Mouse (Mus musculus) layer of hippocampus, postnatal 25 days (tissue): ENCODE data around the gene Cacna2d1. TPM values are rescaled to one million over a fixed set of nuclear protein-coding genes. Genes with fewer than 3 reads are reported as not detected.
A peak's percentile ranks its signal among the peaks of the same experiment; 100 is the strongest.

ENCODE experiments used
- DNase-seq, 2 experiments: peaks; one replicate each; pipeline ENCODE4 v3.0.0; 2022; ENCODE audit warnings: mixed read lengths in 2 of 2, low spot score in 1 of 2; ENCODE audit errors: extremely low spot score in 1 of 2
- total RNA-seq, 2 experiments: library from RNA; stranded (reverse); gene quantifications; 2 replicates each; pipeline ENCODE4 v1.2.3; 2021

Gene Cacna2d1
- total RNA-seq, result 100 to 1,000 TPM; 137 to 156 TPM

DNA sequence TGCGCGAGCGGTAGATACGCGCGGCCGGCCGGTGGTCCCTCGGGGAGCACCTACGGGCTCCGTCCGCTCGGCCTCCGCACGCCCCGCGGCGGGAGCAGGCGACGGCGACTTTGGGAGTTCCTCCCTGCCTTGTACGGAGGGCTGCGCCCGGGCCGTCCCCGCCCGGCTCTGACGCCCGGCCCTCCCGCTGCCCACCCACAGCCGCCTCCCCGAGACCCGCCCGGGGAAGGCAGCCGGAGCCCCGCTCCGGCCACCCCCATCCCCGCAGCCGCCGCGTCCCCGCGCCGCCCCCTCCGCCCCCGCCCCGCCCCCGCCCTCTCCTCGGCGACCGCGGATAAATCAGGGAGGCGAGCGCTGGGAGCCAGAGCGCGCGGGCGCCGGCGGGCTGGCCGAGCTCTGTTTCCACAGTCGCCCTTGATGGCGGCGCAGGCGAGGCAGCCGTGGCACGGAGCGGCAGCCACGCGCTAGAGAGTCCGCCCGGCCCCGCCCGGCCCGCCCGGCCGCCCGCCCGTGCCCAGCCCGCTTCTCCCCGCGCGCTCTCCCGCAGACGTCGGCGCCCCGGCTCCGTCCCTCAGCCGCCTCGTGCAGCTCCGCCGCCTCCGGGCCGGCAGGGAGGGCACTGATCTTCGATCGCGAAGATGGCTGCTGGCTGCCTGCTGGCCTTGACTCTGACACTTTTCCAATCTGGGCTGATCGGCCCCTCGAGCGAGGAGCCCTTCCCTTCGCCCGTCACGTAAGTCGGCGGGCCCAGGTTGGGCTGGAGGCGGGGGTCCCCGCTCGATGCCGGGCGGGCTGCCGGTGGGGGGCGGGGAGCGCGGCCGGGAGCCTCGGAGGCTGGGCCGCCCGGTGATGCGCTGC, at the start of gene Cacna2d1:
Cacna2d1 (plus strand) TSS at position 316 of the 858 bp plus-strand sequence.
- peak; percentile 34 to 67 for DNase-seq

DNA sequence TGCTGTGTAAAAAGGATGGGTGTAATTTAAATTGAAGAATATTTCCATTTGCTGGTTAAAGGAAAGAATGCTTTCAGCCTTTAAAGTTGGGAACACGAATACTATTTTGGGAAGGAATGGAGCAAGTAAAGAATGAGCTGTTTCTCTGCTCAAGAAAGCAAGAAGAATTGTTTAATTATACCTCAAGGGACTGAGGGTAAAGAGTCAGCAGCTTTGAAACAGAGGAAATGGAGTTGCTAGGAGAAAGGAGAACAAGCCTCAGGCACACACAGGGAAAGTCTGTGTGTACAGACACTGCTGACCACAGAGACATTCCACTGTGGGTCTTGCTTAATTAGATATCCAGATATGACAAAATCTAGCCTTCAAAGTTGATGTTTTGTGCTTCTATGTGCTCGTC, 39.4 kb upstream of the Cacna2d1 start:
- DNase-seq, result no peak

DNA sequence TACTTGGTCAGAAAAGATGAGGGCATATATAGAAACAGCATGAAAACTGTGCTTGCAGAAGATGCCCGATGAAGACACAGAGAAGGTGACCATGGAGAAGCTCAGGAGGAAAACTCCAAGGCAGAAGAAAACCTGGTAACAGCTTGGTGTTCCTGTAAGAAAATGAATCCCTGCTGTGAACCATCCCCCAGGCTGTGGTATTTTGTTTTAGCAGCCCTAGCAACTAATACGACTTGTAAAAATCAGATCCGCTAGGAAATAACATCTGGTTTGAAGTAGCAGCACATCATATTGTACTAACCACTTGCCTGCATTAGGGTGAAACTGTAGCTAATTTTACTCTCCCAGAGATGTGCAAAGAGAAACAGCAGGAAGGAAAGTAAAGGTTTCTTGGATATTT, 37.8 kb upstream of the Cacna2d1 start:
- DNase-seq, result no peak

DNA sequence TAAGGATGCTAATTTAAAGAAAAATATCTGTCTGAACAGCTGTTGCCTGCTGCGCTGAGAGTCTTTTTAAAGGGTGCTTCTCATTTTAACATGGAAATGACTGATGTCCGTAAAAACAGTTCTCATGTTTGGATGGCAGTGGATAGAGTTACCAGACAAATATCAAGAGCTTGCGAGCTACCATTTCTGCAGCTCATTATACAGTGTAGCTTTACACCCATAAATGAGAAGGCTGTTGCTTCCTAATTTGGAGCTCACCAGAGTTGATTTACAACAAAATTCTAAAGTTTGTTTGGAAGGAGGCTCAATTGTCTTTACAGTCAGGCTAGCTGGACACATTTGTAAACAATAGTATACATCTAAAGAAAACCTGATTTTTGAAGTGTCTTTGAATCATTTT, 28.0 kb upstream of the Cacna2d1 start:
- DNase-seq, result no peak

DNA sequence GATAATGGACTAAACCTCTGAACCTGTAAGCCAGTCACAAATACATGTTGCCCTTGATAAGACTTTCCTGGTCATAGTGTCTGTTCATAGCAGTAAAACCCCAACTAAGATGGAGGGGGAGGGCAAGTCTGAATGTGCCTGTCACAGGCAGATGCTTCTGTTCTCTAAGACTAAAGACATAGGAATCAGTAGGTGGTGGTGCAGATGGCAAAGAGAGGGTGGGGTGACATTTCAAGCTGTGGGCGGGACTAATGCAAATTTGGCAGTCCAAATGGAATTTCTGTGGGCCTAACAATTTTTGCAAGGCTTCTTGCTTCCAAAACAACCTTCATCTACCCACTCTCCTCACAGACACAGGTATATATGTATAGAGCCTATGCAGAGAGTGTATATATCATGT, 19.6 kb upstream of the Cacna2d1 start:
- no peak for DNase-seq

DNA sequence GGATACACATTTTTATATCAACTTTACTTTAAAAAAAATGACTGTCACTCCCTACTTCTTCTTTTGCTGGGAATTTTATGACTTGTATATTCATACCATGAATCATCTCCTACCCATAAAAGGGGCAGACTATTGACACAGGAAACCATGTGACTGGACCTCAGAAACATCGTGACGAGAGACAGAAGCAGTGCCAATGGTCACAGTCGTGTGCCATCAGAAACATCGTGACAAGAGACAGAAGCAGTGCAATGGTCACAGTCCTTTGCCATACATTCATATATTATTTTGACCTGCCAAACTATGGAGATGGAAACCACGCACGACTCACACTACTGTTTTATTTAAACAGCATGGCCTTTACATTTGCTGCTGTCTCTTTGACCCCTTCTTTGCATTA, 6.0 kb upstream of the Cacna2d1 start:
- DNase-seq, result no peak

DNA sequence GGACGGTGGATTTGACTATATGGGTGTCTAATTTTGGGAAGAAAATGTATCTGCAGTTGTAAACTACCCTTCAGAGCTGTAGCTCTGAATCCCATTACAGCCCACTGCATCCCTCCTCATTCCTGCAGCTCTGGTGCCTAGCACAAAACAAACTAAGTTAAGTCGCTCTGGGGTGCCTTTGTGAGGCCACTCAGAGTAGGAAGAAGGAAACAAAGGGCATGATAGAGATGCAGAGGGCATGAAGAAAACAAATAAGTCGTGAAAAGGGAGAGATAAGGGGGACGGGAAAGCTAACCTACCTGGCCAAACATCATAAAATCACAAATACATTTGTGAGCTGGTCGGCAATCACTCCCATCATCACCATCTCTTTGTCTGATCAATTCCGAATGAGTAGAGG, 1.5 kb upstream of the Cacna2d1 start:
- no peak for DNase-seq

DNA sequence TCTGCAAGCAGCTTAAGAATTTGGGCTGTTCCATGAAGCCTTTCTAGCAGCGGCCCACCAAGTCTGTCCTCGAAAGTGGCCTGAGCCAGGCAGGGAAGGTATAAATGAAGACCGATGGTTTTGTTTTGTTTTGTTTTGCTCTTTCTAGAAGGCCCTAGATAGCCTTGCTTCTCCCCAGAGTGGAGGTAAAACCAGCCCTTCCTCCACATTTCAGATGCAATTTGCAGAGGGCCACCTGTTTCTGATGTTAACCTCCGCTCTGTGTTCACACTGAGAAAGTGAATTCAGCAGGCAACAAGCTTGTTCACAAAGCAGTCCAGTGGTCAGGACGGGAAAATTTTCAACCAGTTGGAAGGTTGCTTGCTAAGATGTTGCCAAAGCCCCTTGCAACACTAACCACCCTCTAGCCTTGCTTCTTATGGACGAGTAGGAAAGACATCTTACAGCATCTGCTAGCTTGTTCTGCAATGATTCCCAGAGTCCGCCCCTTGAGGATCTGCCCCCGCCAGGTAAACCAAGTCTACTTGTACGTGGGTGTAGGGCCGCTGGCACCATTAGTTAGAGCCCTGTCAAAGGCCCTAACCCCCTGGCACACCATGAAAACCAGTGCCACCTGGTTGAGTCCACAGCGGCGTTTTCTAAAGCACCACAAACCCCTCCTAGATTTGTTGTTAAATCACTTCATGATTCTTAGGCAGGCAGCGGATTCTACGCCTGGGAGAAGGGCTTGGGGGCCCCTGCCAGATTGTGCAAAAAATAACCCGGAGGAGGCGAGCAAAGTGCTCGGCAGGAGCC, 713 bp upstream of the Cacna2d1 start:
- DNase-seq, result peak; percentile 30 to 60

DNA sequence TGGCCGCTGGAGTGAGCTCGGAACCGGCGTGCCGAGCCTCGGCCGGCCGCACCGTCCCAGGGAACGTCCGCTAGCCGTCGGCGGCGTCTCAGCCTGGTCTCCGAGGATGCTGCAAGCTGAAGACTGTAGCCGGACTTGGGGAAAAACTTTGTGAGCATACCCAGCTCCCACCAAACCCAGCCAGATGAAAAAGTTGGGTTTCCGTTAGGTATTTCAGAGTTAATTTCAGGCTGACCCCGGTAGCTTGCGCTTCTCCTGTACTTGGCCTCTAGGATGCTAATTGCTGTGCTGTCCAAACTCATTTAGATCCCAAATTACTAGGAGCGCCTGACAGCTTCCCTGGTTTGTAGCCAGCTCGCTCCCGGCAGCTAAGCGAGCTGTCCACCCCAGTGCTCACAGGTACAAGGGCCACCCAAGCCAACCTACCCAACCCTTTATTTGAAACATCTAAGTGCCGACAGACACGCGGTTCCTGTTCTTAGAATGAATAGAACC, 790 bp downstream of the Cacna2d1 start:
- peak in 1 of 2 experiments; percentile 29 for DNase-seq

DNA sequence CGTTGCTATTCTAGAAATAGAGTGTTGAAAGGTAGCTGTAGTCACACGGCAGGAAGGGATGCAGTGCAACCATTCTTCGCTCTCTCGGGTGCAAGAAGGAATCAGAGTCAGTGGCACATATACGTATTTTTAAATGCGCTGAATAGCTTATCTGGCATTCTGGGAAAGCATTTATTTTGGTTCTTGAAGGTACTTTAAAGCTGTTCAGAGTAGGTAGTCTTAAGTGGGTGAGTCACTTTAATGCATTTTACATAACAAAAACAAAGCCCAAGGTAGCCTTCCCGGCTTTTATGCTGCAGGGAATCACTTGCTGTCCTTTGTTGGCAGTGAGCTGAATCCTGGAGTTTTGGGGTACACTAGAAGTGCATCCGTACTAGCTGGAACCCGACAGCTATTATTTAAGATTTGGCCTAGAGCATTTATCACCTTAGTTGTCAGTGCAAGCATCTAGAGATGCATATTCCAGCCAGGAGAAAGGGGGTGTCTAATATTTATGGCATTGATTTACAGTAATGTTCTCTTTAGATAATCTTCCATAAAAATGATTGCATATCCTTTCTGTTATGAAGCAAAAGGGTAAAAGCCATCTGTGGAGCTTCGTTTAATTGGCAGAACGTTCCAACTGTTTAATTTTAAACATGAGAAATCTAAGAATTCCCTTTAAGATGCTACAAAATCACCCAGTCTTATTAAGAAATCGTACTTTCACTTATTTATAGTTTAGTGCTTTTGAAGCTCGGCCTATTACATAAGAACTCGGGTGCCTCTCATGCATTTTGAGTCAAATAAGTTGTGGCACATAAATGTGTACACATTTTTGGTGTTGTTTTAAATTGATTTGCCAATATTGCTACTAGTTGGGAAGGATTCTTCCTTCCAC, 1.6 kb downstream of the Cacna2d1 start:
- no peak for DNase-seq

DNA sequence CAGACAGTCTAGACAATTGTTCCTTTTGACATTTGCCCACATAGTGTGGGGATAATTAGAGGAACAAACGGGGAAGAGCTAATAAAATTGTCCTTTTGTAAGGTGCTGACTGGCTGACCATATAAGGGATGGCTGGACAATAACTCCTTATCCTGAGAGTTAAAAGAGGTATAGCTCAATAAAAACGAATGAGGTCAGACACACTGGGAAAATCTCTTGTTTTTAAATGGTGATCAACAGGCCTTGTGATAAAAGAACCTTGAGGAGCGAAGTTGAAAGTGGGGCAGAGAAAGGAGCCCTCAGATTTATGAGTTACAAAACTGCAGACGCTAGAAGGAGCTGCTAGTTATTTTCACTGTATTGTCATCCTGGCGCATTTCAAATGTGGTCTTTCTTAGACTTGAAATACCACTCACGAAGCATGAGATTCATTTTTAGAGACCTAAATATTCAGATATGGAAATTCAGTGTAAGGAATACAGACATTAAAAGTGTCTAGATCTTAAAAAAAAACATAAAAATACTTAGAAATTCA, 6.8 kb downstream of the Cacna2d1 start:
- no peak for DNase-seq

DNA sequence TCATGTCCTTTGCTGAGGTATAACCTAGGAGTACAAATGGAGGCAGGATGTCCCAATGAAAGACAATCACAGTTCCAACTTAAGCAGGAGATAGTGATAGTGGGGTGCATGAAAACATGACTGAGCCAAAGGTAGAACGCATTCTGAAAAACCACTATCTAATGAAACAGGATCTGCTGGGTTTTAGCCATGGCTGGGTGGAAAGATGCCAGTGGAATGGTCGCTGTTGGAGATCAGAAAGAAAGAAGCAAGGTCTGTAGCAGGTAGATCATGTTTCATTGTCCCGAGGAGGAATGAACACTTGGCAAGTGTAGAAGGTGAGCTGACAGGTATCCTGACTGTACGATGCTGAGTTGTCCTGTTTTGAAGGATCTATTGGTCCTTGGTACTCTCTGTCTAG, 7.6 kb downstream of the Cacna2d1 start:
- DNase-seq, result no peak

DNA sequence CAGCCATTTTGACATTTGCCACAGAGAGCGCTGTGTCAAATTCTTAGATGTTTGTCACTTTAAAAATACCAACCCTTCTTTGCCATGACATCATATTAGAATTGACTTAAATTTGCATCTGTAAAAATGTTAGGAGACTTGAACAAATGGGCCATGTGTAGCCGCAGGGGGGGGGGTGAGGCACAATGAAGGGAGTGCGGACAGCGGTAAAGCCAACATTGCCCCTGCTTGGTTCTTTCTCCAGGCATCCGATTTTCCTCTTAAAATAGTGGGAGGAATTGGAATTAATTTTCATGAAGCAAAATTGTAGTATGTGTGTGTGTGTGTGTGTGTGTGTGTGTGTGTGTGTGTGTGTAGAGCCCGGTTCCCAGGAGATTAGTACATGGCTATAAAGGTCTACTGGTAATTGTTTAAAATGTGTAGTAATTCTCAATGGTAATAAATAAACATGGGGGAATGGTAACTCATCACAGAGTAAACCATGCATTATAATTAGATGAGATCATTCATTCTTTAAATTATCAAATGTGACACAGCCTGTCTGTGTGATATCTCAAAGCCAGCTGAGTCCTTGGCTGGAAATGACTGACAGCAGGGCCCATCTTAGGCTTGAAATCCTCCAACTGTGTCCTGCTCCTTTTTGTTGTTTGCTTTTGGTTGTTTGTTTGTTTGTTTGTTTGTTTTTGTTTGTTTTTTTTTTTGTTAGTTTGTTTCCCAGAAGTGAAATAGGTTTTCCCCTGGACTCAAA, 14.0 kb downstream of the Cacna2d1 start:
- DNase-seq, result no peak

DNA sequence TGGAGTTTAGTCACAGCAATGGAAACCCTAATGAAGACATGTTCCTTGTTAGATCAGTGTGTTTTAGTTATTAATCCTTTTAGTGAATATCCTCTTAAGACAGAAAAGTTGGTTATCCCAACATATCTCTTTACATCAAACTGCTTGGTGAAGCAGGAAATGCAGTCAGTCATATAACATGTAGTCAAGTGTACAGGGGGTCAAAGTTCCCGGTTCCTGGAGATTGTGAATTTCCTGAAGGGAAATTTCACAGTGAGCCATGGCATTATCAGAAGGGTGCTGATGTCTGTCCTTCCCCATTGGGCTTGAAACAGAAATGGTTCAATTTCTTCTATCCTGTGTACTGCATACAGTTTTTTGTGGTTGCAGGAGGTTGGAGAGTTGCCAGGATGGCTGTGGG, 25.3 kb downstream of the Cacna2d1 start:
- no peak for DNase-seq

DNA sequence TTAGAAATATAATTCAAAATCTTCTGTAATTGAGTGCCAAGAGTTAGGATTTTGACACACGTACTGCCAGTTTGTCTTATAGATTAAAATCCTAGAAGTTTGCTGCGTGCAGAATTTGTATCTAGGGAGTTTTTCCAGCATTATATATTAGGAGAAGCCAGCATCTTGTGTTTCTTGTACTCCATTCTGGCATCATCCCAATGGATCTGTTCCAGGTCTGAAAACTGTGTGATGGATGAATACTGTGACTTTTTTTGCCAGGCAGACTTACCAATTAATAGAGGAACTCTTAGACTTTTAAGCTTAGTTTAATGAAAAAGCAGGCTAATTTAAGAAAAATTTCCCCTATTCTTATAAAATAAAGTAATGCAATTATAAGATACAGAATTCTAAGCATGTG, 27.4 kb downstream of the Cacna2d1 start:
- DNase-seq, result no peak

DNA sequence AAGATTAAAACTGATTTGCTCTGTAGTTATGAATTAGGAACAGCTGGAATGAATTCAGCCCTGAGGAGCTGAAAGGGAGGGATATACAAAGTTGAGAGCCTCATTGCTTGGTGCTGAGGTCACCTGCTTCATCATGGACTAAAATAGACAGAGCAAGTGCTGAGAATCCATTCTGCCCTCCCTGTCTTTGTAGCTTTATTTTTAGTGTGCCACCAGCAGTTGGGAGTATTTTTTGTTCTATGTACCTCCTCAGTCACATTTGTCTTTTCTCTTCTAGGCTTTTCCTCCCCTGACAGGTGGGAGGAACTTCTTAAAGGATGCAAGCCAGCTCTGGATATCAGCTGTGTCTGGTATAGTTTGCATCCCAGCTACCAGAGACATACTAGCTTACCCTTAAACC, 32.4 kb downstream of the Cacna2d1 start:
- no peak for DNase-seq

DNA sequence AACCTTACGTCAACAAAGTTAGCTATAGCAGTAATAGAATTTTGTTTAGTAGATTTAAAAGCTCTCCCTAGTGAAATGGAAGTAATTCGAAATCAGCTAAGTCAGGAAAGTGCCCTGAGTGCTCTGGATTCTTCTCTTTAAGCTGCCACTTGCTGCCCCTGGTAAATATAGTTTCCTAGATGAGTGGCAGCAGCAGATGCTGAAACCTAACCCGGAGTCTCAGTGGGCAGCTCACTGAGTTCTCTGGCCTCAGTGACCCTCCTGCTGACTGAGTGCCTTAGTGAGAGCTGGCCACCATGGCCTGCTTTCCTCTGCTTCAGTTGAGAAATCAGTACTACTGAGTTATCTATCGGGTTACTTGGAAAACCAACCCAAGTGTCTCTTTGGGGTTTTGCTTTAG, 37.3 kb downstream of the Cacna2d1 start:
- DNase-seq, result no peak

DNA sequence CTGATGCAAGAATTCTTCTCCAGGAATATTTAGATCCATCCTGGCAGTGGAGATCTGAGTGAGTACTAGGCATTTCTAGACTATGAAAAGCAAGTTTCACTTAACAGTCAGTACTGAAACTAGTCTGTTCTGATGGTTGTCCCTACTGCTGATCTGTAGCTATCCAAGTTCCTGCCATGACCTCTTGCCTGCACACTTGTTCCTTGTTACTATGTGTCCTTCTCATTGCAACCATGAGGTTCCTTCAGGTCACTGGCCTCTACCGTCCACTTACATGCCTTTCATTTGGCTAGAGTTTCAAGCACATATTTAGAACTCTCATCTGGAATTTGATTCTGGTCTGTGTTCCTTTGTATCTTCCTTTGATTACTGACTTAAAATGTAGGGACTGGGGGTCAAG, 37.9 kb downstream of the Cacna2d1 start:
- DNase-seq, result no peak

DNA sequence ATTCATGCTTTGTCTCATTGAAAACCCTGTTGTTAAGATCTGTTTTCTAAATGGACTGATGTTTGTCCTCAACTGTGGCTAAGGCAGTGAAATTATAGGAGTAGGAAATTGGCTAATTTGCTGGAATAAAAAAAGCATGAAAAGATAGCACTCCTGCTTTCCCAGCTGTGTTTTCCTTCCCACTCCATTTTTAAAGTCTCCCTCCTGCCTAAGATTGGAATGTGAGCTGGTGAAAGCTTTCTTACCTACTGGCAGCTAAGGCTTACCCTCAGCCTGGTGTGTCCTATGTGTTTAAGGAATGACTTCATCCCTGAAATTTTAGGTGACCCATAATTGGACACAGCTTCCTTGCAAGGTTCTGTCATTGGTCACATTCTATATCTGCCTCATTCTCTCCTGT, 40.2 kb downstream of the Cacna2d1 start:
- no peak for DNase-seq

DNA sequence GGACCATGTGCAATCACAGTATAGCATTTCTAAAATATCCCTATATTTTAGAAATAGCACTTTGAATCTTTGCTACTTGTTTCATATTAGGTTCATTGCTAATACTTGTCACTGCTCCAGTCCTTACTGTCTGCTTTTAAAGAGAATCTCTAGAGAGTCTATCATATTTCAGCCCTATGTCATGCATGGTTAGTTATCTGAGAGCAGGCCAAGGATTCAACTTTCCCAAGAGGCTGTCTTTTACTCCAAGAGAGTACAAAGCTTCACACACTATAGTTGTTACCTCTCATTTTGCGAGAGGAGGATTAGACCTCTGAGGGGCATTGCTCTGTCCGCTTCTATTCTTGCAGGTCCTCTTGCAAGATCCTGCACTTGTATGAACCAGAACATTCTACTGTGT, 44.7 kb downstream of the Cacna2d1 start:
- DNase-seq, result no peak
